ENCODE assay signal across 11 mouse cellular contexts in genomic region chr4:135246866-135247756, GRCm38 (mm10). TPM values are rescaled to one million over a fixed set of nuclear protein-coding genes. Genes with fewer than 3 reads are reported as not detected.
DNase-seq lines count a peak whose midpoint lies in the region; ATAC-seq and TF ChIP-seq lines count a peak whose summit lies in the region.
"Had no signal": no experiment of that assay in that cellular context is flagged by ENCODE, and none has a peak within 500 bp of the region (broad histone marks: within the 10 kb centered on the region; RNA-seq: fewer than 3 reads in every experiment).

No protein-coding gene starts in this region.

- no peak overlapping the region for H3K9ac ChIP-seq in liver, embryonic 12.5 days
- H3K9ac ChIP-seq in liver, embryonic 11.5 days (ENCODE audit: low read depth, low read length): no peak overlapping the region
- H3K9ac ChIP-seq in forebrain, embryonic 15.5 days (replicated peaks): no peak overlapping the region

- no peak overlapping the region for H3K4me2 ChIP-seq in liver, embryonic 12.5 days
- H3K4me2 ChIP-seq in liver, embryonic 11.5 days: no peak overlapping the region
- H3K4me2 ChIP-seq in forebrain, embryonic 15.5 days (replicated peaks): no peak overlapping the region
- H3K4me2 ChIP-seq in myocyte (ENCODE audit: low read depth): peak overlapping the region; percentile 67

- H3K27ac ChIP-seq in heart, embryonic 10.5 days: peak overlapping the region; percentile 77
- H3K27ac ChIP-seq in liver, embryonic 12.5 days: 0 out of 2 replicates have a peak overlapping the region, but pooled peaks have one; percentile 29
- H3K27ac ChIP-seq in liver, embryonic 11.5 days (ENCODE audit: low read depth, low read length): no peak overlapping the region
- H3K27ac ChIP-seq in forebrain, embryonic 15.5 days (replicated peaks): 0 out of 2 replicates have a peak overlapping the region, but pooled peaks have one; percentile 23

- peaks cover 59% of the 10 kb centered on the region for H3K4me1 ChIP-seq in heart, embryonic 10.5 days
- H3K4me1 ChIP-seq in liver, embryonic 12.5 days: peaks cover 71% of the 10 kb centered on the region
- peaks cover 39% of the 10 kb centered on the region for H3K4me1 ChIP-seq in liver, embryonic 11.5 days (replicated peaks; ENCODE audit: control insufficient read depth, insufficient read depth, low read length)
- peaks cover 18% of the 10 kb centered on the region for H3K4me1 ChIP-seq in forebrain, embryonic 15.5 days

- no peak overlapping the region for H3ac ChIP-seq in myocyte (ENCODE audit: control insufficient read depth, insufficient read length)

- H3K9me3 ChIP-seq in heart, embryonic 10.5 days: peaks cover 4% of the 10 kb centered on the region; the same call in 1 of the 2 replicates
- peaks cover 4% of the 10 kb centered on the region; the same call in 1 of the 2 replicates for H3K9me3 ChIP-seq in liver, embryonic 12.5 days (replicated peaks)
- no peaks in the 10 kb centered on the region for H3K9me3 ChIP-seq in liver, embryonic 11.5 days (ENCODE audit: control insufficient read depth, low read length)
- no peaks in the 10 kb centered on the region for H3K9me3 ChIP-seq in forebrain, embryonic 15.5 days

- peaks cover 36% of the 10 kb centered on the region for H3K36me3 ChIP-seq in heart, embryonic 10.5 days
- H3K36me3 ChIP-seq in liver, embryonic 12.5 days: peaks cover 29% of the 10 kb centered on the region
- H3K36me3 ChIP-seq in liver, embryonic 11.5 days (ENCODE audit: control insufficient read depth, insufficient read depth, low read length): no peaks in the 10 kb centered on the region; the same call in 1 of the 2 replicates
- H3K36me3 ChIP-seq in forebrain, embryonic 15.5 days: no peaks in the 10 kb centered on the region
- peaks cover 22% of the 10 kb centered on the region for H3K36me3 ChIP-seq in myocyte (ENCODE audit: control insufficient read depth, insufficient read depth)

- H3K79me2 ChIP-seq in myocyte (ENCODE audit: control insufficient read depth, insufficient read depth): peaks cover 100% of the 10 kb centered on the region

- TF ChIP-seq POLR2A in myocyte (IDR thresholded peaks at IDR 0.05; ENCODE audit: insufficient read length, low read depth): no peak

- WGBS in heart, embryonic 10.5 days: 73% methylated on average over 23 of the region's 23 CpGs
- WGBS in liver, embryonic 12.5 days (ENCODE audit: insufficient replicate concordance): 79% methylated on average over 23 of the region's 23 CpGs
- 79% methylated on average over 23 of the region's 23 CpGs for whole genome bisulfite sequencing in liver, embryonic 11.5 days
- 30% methylated on average over 23 of the region's 23 CpGs for WGBS in forebrain, embryonic 15.5 days

- no peak overlapping the region for H3K4me3 ChIP-seq in heart, embryonic 10.5 days
- no peak overlapping the region for H3K4me3 ChIP-seq in liver, embryonic 12.5 days
- H3K4me3 ChIP-seq in liver, embryonic 11.5 days (ENCODE audit: low read depth, low read length): no peak overlapping the region
- H3K4me3 ChIP-seq in forebrain, embryonic 15.5 days: no peak overlapping the region
- H3K4me3 ChIP-seq in myocyte: no peak overlapping the region

- ATAC-seq in liver, embryonic 12.5 days: no peak
- ATAC-seq in liver, embryonic 11.5 days (replicated peaks; ENCODE audit: low FRiP score): no peak
- ATAC-seq in forebrain, embryonic 15.5 days (replicated peaks): no peak

- DNase-seq in heart, embryonic 10.5 days (ENCODE audit: low spot score): no peak
- DNase-seq in heart, adult 9 months (ENCODE audit: low spot score in 2 of 2): no peak
- no peak for DNase-seq in liver, embryonic 11.5 days (ENCODE audit: low spot score)
- no peak for DNase-seq in spleen, adult 12 weeks (ENCODE audit: low spot score)
- DNase-seq in testis, postnatal 10 days (ENCODE audit: low spot score): no peak
- DNase-seq: adrenal gland, postnatal 25 days; lung, postnatal 36 days; thymus, postnatal 14 days had no signal

- no peaks in the 10 kb centered on the region for H3K27me3 ChIP-seq in heart, embryonic 10.5 days (ENCODE audit: insufficient read depth, poor library complexity, severe bottlenecking)
- no peaks in the 10 kb centered on the region for H3K27me3 ChIP-seq in liver, embryonic 12.5 days (replicated peaks)
- no peaks in the 10 kb centered on the region for H3K27me3 ChIP-seq in liver, embryonic 11.5 days (replicated peaks; ENCODE audit: control insufficient read depth, insufficient read depth, low read length)
- no peaks in the 10 kb centered on the region for H3K27me3 ChIP-seq in forebrain, embryonic 15.5 days
- H3K27me3 ChIP-seq in myocyte (ENCODE audit: control insufficient read depth, insufficient read depth, insufficient read length): no peaks in the 10 kb centered on the region

TF ChIP-seq in myocyte, 11 proteins besides CTCF, POLR2A, EP300 and RAD21:
- TF ChIP-seq CEBPB (IDR thresholded peaks at IDR 0.05; ENCODE audit: insufficient read depth, poor library complexity, severe bottlenecking) (no peak), USF1 (IDR thresholded peaks at IDR 0.05; ENCODE audit: low read depth) (no peak), MYOD1 (IDR thresholded peaks at IDR 0.05; ENCODE audit: control insufficient read depth in 1 of 3, insufficient read length in 2 of 3, low read depth in 2 of 3) (no peak), SRF (IDR thresholded peaks at IDR 0.05; ENCODE audit: control insufficient read depth, insufficient read length, low read depth) (no peak), MAX (IDR thresholded peaks at IDR 0.05; ENCODE audit: low read depth) (no peak)
TF ChIP-seq in myocyte: peak in this region for 0.

RNA-seq across cellular contexts. Expression of gene Clic4, which starts 25.5 kb away (rescaled TPM):
- 263 and 343 TPM in 2 replicates for polyA plus RNA-seq in heart, embryonic 10.5 days (2016; fragmentation: Nextera tagmentation; extraction: Ambion mirVana)
- 161 and 169 TPM in 2 replicates for polyA plus RNA-seq in liver, embryonic 12.5 days (2016; fragmentation: Nextera tagmentation; extraction: Ambion mirVana)
- polyA plus RNA-seq in liver, embryonic 11.5 days (2014; fragmentation: Nextera tagmentation; extraction: Ambion mirVana): 149 and 176 TPM in 2 replicates
- polyA plus RNA-seq in forebrain, embryonic 15.5 days (2015; fragmentation: Nextera tagmentation; extraction: Ambion mirVana): 114 and 116 TPM in 2 replicates
- 250 TPM for polyA plus RNA-seq in myocyte (2012; fragmentation: generic; extraction: Trizol)
